Mouse (Mus musculus) embryonic facial prominence, embryonic 15.5 days (tissue): ENCODE measurements at regions not wholly inside any gene's neighbourhood (a gene's known extent, or its start where the extent isn't known, plus 50 kb on each side); places are given as distances from the start of the nearest gene placed in this dataset.

Experiments
- ATAC-seq: fragments of 200-750 bp; cut with Nextera tagmentation; 2 replicates; pipeline ENCODE4 v1.8.0; 2017; ENCODE audit warnings: low read depth, moderate TSS enrichment; ENCODE audit not compliant: insufficient number of reproducible peaks, low FRiP score, low TSS enrichment
- H3K27ac ChIP-seq: fragments of 300-500 bp; sonication (generic); replicated peaks from 2 replicates; pipeline ENCODE4 v1.5.1; 2015; ENCODE audit warnings: mild to moderate bottlenecking, inconsistent platforms
- H3K27me3 ChIP-seq: fragments of 300-500 bp; sonication (generic); 2 replicates; pipeline ENCODE4 v1.6.1; 2015; ENCODE audit warnings: inconsistent platforms
- H3K36me3 ChIP-seq: fragments of 300-500 bp; sonication (generic); 2 replicates; pipeline ENCODE4 v1.6.1; 2015; ENCODE audit warnings: mild to moderate bottlenecking, inconsistent platforms
- H3K4me1 ChIP-seq: fragments of 300-500 bp; sonication (generic); 2 replicates; pipeline ENCODE4 v1.6.1; 2015; ENCODE audit warnings: inconsistent platforms
- H3K4me2 ChIP-seq: fragments of 300-500 bp; sonication (generic); replicated peaks from 2 replicates; pipeline ENCODE4 v1.6.1; 2015; ENCODE audit warnings: mild to moderate bottlenecking, inconsistent platforms
- H3K4me3 ChIP-seq: fragments of 300-500 bp; sonication (generic); replicated peaks from 2 replicates; pipeline ENCODE4 v1.5.1; 2015; ENCODE audit warnings: mild to moderate bottlenecking, inconsistent platforms
- H3K9ac ChIP-seq: fragments of 300-500 bp; sonication (generic); 2 replicates; pipeline ENCODE4 v1.6.1; 2015; ENCODE audit warnings: inconsistent platforms
- H3K9me3 ChIP-seq: fragments of 300-500 bp; sonication (generic); replicated peaks from 2 replicates; pipeline ENCODE4 v1.6.1; 2016; ENCODE audit warnings: inconsistent platforms
- WGBS: fragments of 180-500 bp; shearing (Covaris S2); methylation state at CpG from one replicate; pipeline ENCODE4 v1.1.7; 2015; 5-methylcytosine and 5-hydroxymethylcytosine counted together

DNA sequence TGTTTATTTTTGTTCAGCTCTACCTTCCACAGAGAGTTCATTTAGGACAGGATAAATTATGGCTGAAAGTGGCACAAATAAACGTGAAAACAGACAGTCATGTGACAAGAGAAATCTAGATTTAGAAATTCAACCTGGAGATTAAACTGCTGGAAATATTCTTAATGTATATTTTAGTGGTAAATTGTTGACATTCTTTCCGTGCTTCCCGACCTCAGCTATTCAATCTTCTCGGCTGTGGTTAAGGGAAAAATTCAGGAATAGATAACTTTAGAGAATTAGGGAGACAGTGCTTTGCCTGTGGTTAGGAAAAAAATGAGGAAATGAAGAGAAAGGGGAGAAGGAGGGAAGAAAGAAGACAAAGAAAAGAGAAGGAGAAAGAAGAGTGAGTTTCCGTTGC is 211.7 kb upstream of the Tsc22d2 start:
- no peak overlapping the region for H3K9ac ChIP-seq

DNA sequence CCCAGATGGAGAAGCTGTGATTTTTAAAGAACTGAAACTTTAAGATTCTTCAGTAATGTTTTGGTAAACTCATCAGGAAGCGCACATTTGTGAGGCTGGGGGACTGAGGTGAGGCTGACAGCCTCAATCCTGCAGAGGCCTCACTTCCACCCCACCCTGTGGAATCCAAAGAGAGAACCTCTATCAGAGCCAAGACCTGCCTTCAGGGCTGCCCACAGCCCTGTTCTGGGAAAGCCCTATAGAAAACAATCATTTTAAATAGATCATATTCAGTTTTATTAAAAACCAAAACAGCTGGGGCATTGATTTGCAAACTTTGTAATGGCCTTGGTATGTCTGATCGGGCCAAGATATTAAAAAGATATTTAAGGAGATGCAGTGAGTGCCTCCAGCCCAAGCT is 210.7 kb upstream of the Tsc22d2 start:
- WGBS: 55% methylated on average over 2 of the region's 2 CpGs
- Histone ChIP-seq H3K27ac (0 out of 2 replicates have a peak overlapping the region, but pooled peaks have one; percentile 13), H3K27me3 (no peaks in the 10 kb centered on the region), H3K9me3 (no peaks in the 10 kb centered on the region), H3K4me2 (no peak overlapping the region), H3K4me3 (no peak overlapping the region), H3K36me3 (no peaks in the 10 kb centered on the region), H3K9ac (no peak overlapping the region), H3K4me1 (peaks cover 13% of the 10 kb centered on the region; the same call in 1 of the 2 replicates)
- ATAC-seq: peak; percentile 43; the same call in 1 of the 2 replicates

More for the DNA sequence above, 211.7 kb upstream of the Tsc22d2 start:
- H3K4me3 ChIP-seq: no peak overlapping the region
- no peak for ATAC-seq
- H3K9me3 ChIP-seq: no peaks in the 10 kb centered on the region
- 30% methylated on average over 5 of the region's 5 CpGs for WGBS
- peaks cover 13% of the 10 kb centered on the region; the same call in 1 of the 2 replicates for H3K4me1 ChIP-seq
- H3K4me2 ChIP-seq: no peak overlapping the region
- no peaks in the 10 kb centered on the region for H3K27me3 ChIP-seq
- peak overlapping the region; percentile 48; the same call in 1 of the 2 replicates for H3K27ac ChIP-seq
- no peaks in the 10 kb centered on the region for H3K36me3 ChIP-seq

DNA sequence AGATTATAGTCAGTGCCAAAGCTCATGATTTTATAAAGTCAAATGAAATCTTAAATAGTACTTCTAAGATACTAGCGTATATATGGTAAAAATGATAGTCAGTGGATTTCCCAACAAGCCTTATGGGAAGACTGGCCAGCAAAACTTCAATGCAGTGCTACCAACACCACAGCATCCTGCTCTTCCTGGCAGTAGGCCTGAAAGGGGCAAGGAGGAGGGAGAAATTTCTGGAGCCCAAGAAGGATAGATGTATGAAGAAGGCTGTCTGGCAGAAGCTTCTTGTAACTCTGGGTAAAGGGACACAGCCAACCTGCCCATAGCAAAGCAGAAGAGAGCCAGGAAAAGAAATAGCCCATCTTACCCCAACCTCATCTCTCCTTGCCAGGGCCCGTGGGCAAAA is 209.0 kb upstream of the Tsc22d2 start:
- no peaks in the 10 kb centered on the region for H3K27me3 ChIP-seq
- H3K4me2 ChIP-seq: no peak overlapping the region
- no peak for ATAC-seq
- no peak overlapping the region for H3K9ac ChIP-seq
- no peaks in the 10 kb centered on the region for H3K36me3 ChIP-seq
- no peak overlapping the region for H3K27ac ChIP-seq
- no peaks in the 10 kb centered on the region for H3K9me3 ChIP-seq
- H3K4me1 ChIP-seq: peaks cover 13% of the 10 kb centered on the region; the same call in 1 of the 2 replicates
- 89% methylated on average over 2 of the region's 2 CpGs for WGBS
- no peak overlapping the region for H3K4me3 ChIP-seq

DNA sequence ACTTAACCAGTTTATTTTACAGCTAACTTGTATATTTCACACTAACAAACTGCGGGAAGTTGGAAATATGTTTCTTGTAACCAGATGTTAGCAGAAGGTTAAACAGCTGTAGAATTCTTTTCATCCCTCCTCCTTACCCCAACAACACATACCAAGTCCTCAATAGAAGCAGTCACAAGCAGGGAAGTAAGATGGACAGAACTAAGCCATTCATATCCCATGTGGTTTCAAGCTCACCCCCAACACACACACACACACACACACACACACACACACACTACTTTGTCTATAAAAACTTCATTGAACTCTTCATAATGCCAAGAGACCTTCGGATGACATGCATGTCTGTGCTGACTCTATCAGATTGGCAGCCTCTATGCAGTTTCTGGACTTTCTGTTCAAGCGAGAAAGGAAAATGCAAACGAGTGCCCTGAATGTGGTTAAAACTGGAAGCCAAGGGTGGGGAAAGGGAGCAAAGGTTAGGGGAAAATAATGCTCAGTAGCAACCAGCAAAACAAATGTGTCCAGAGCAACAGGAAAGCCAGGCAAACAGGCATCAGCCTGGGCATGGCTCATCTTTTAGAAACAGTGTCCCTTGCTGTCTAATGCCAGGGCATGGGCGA is 207.6 kb upstream of the Tsc22d2 start:
- 41% methylated on average over 5 of the region's 5 CpGs for WGBS
- H3K9me3 ChIP-seq: no peaks in the 10 kb centered on the region
- no peak overlapping the region for H3K4me2 ChIP-seq
- ATAC-seq: no peak
- H3K36me3 ChIP-seq: no peaks in the 10 kb centered on the region
- no peak overlapping the region for H3K4me3 ChIP-seq
- peaks cover 13% of the 10 kb centered on the region; the same call in 1 of the 2 replicates for H3K4me1 ChIP-seq
- H3K9ac ChIP-seq: no peak overlapping the region
- no peak overlapping the region; the same call in 1 of the 2 replicates for H3K27ac ChIP-seq
- H3K27me3 ChIP-seq: no peaks in the 10 kb centered on the region

DNA sequence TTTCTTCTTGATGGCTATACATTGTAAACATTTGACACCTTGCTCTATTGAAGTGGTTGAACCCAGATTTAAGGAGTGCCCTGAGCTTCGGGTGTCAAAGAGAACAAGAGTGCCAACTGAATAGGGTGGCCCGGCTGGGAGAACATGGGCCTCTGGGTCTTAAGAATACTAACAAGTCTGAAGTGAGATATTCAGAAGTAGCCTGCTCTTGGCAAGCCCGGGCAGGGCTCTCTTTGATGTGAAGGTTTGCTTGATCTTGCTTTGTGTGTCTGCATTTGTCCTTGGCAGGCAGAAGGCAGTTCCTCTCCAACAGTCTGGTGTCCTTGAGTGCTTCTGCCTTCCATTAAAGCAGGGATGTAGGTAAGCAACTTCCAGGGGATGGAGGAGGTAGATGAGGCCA is 203.5 kb upstream of the Tsc22d2 start:
- no peak for ATAC-seq
- Histone ChIP-seq H3K4me2 (no peak overlapping the region), H3K27ac (no peak overlapping the region), H3K27me3 (no peaks in the 10 kb centered on the region), H3K4me1 (peaks cover 5% of the 10 kb centered on the region; the same call in 1 of the 2 replicates), H3K36me3 (no peaks in the 10 kb centered on the region), H3K4me3 (no peak overlapping the region), H3K9me3 (no peaks in the 10 kb centered on the region), H3K9ac (no peak overlapping the region)
- 50% methylated on average over 3 of the region's 3 CpGs for WGBS

DNA sequence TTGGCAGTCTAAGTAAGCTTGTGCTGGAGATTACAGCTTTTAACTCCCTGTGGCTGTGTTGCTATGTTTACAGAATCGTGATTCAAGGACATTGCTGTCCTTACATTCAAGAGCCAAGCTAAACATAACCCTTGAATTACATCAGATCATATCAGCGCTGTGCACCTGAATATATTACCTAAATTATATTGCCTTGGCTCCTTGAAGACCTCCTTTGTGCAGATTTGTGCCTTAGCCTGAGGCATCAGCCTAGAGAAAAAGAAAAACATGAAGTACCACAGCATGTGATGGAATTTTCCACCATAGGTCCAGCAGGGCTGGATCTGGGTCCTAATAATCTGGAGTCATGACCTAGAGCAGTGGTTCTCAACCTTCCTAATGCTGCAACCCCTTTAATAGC is 189.8 kb upstream of the Tsc22d2 start:
- no peak overlapping the region for H3K4me2 ChIP-seq
- no peak overlapping the region for H3K4me3 ChIP-seq
- WGBS: 81% methylated on average over 2 of the region's 2 CpGs
- H3K9me3 ChIP-seq: no peaks in the 10 kb centered on the region
- peaks cover 5% of the 10 kb centered on the region; the same call in 1 of the 2 replicates for H3K4me1 ChIP-seq
- H3K9ac ChIP-seq: no peak overlapping the region
- no peaks in the 10 kb centered on the region for H3K36me3 ChIP-seq
- H3K27ac ChIP-seq: no peak overlapping the region
- no peak for ATAC-seq
- no peaks in the 10 kb centered on the region for H3K27me3 ChIP-seq

DNA sequence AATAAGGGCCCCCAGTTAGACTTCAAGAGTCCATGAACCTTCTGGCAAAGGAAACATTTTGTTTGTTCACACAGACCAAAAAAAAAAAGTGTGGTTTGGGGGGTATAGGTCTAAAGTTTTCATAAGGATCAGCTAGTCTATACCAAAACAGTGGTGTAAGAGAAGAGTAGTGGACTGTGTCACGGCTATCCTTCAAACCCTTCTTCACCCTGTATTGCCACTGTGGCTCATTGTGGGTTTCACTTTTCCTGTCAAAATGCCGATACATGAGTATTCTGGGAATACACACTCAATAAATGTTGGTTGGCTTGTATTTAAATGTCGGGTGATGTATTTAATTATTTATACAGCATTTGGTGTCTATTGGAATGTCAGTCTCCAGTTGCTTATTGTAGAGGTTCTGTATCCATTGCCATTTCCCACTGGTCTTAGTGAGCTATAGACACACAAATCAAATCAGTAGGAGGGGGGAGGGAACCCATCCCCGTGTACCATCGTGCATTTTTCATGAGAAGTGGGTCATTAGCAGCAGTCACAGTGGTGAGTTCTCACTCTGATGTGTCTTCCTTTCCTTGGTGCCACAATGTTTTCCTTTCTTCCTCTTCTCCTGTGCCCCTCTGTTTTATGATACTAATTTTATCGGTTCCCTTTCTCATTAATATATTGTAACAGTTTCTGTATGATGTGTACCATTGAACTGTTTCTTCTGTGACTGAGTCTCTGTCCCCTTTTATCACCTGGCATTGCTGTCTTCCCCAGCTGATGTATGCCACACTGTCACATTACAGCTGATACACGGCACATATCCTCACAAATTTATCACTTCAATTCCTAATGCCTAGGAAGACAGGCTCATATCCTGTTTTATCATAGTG is 187.8 kb upstream of the Tsc22d2 start:
- Histone ChIP-seq H3K4me3 (no peak overlapping the region), H3K4me1 (peaks cover 5% of the 10 kb centered on the region; the same call in 1 of the 2 replicates), H3K9ac (no peak overlapping the region), H3K27ac (no peak overlapping the region), H3K27me3 (no peaks in the 10 kb centered on the region), H3K9me3 (no peaks in the 10 kb centered on the region), H3K4me2 (no peak overlapping the region), H3K36me3 (no peaks in the 10 kb centered on the region)
- WGBS: 77% methylated on average over 7 of the region's 7 CpGs
- ATAC-seq: no peak

DNA sequence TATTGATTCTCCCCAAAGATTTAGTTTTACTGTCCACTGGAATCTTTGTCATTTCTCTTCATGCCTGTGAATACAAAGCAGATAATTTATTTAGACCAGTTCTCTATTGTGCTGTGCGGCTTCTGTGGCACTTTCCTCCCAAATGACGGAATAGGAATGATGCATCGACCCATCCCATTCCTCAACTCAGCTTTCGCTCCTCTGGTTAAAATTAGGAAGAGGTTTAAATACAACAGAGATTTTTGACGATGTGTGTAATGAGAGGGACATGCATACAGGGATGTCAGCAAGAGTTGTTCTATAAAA is 187.2 kb upstream of the Tsc22d2 start:
- H3K4me3 ChIP-seq: no peak overlapping the region
- WGBS: 47% methylated on average over 5 of the region's 5 CpGs
- H3K4me2 ChIP-seq: no peak overlapping the region
- no peaks in the 10 kb centered on the region for H3K36me3 ChIP-seq
- ATAC-seq: no peak
- no peak overlapping the region for H3K27ac ChIP-seq
- H3K4me1 ChIP-seq: peaks cover 5% of the 10 kb centered on the region; the same call in 1 of the 2 replicates
- no peaks in the 10 kb centered on the region for H3K27me3 ChIP-seq
- no peak overlapping the region for H3K9ac ChIP-seq
- no peaks in the 10 kb centered on the region for H3K9me3 ChIP-seq

DNA sequence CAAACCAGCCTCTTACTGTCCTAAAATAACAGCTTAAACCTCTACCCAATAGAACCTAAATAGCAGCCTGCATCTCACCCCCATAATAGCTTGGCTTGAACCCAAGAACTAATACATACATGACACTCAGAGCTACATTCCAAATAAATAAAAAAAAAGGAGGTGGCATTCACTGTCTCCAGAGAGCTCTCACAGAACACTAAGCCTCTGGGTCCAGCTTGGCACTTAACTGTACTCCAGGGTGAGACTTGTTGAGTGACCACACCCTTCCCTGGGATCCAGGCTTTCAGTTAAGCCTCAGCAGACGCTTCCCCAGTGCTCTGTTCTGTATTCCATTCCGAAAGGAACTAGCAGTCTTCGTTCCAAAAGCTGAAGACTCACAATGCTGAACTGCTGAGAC is 186.3 kb upstream of the Tsc22d2 start:
- Histone ChIP-seq H3K9me3 (no peaks in the 10 kb centered on the region), H3K4me3 (no peak overlapping the region), H3K27me3 (no peaks in the 10 kb centered on the region), H3K4me2 (no peak overlapping the region), H3K4me1 (peaks cover 8% of the 10 kb centered on the region), H3K27ac (no peak overlapping the region), H3K36me3 (no peaks in the 10 kb centered on the region), H3K9ac (no peak overlapping the region)
- ATAC-seq: peak; percentile 60
- 25% methylated on average over 3 of the region's 3 CpGs for WGBS

DNA sequence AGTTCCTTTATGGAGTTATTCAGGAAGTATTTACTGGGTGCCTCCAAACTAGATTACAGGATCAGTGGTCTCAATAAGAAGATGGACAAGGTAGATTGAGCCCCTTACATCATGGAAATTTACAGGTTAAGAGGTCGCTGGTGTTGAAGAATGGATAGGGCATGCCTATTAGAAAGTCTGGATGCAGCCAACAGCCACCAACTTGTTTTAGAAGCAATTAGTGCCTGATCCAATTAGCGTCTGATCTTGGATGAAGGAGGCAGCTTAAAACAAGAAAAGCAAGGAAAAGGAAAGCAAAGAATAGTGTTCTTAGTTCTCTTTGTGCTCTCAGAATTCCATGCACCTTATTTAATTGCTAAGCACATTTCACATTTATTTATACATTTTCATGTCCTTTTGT is 182.8 kb upstream of the Tsc22d2 start:
- 45% methylated on average over 2 of the region's 2 CpGs for WGBS

DNA sequence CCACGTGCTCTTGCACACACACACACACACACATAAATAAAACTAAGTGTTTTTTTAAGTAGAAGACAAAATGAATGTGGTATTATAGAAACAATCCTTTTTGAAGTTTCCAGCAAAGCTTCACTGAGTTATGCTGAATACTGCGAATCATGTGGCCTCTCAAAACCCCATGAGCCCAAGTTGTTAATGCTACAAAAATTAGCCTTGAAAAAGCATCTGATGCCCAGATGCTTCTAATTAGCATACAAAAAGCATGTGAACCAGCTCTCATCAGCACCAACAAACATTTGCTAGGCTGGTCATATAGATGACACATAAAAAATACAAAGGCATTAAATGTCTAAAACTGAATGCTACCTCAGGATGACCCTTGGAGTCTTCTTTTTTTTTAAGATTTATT is 181.2 kb upstream of the Tsc22d2 start:
- H3K4me3 ChIP-seq: no peak overlapping the region
- no peak for ATAC-seq
- no peaks in the 10 kb centered on the region for H3K36me3 ChIP-seq
- no peaks in the 10 kb centered on the region for H3K9me3 ChIP-seq
- WGBS: 49% methylated on average over 2 of the region's 2 CpGs
- no peak overlapping the region for H3K4me2 ChIP-seq
- no peaks in the 10 kb centered on the region for H3K27me3 ChIP-seq
- H3K4me1 ChIP-seq: peaks cover 4% of the 10 kb centered on the region
- no peak overlapping the region for H3K27ac ChIP-seq
- H3K9ac ChIP-seq: no peak overlapping the region

More for the DNA sequence above, 182.8 kb upstream of the Tsc22d2 start:
- Histone ChIP-seq H3K27ac (no peak overlapping the region), H3K27me3 (no peaks in the 10 kb centered on the region), H3K9me3 (no peaks in the 10 kb centered on the region), H3K9ac (no peak overlapping the region), H3K4me1 (peaks cover 8% of the 10 kb centered on the region), H3K4me3 (no peak overlapping the region), H3K36me3 (no peaks in the 10 kb centered on the region), H3K4me2 (no peak overlapping the region)
- no peak for ATAC-seq
